Mouse (Mus musculus) kidney, adult 2 months (tissue): ENCODE data around the gene Tmem243. TPM values are rescaled to one million over a fixed set of nuclear protein-coding genes. Genes with fewer than 3 reads are reported as not detected.

Source experiments
- DNase-seq: peaks from one replicate; pipeline ENCODE4 v3.0.0; 2021
- H3K27ac ChIP-seq: fragments of 200-500 bp; 2 replicates; pipeline ENCODE4 v1.5.1; 2012; ENCODE audit warnings: low read depth, low read length, control low read depth, inconsistent platforms; ENCODE audit not compliant: insufficient read depth
- H3K27me3 ChIP-seq: fragments of 200-500 bp; replicated peaks from 2 replicates; pipeline ENCODE4 v1.6.1; 2012; ENCODE audit warnings: mild to moderate bottlenecking, moderate library complexity, low read length, inconsistent platforms; ENCODE audit not compliant: control insufficient read depth, insufficient read depth
- H3K36me3 ChIP-seq: fragments of 200-500 bp; 2 replicates; pipeline ENCODE4 v1.6.1; 2012; ENCODE audit warnings: mild to moderate bottlenecking, moderate library complexity, low read length, inconsistent platforms; ENCODE audit not compliant: control insufficient read depth, insufficient read depth
- H3K4me1 ChIP-seq: fragments of 200-500 bp; 2 replicates; pipeline ENCODE4 v1.6.1; 2011; ENCODE audit warnings: low read length; ENCODE audit not compliant: control insufficient read depth, insufficient read depth
- H3K4me3 ChIP-seq: fragments of 200-500 bp; 2 replicates; pipeline ENCODE4 v1.5.1; 2011; ENCODE audit warnings: mild to moderate bottlenecking, low read depth, low read length, control low read depth; ENCODE audit not compliant: insufficient read depth
- CTCF ChIP-seq: fragments of 200-500 bp; conservative IDR thresholded peaks from 2 replicates; pipeline ENCODE4 v1.5.1; 2011; ENCODE audit warnings: low read depth, mild to moderate bottlenecking, control low read depth, low read length, moderate library complexity, mixed read lengths; ENCODE audit not compliant: insufficient read depth, insufficient read length
- POLR2A ChIP-seq: fragments of 200-500 bp; IDR thresholded peaks from one replicate; pipeline ENCODE4 v1.6.1; 2011; ENCODE audit warnings: low read depth, low read length, control low read depth
- WGBS: fragments of 180-500 bp; shearing (Covaris S2); methylation state at CpG from one replicate; pipeline ENCODE4 v1.1.7; 2018; 5-methylcytosine and 5-hydroxymethylcytosine counted together
- polyA plus RNA-seq: library from polyadenylated mRNA; depleted of rRNA; stranded (reverse); fragments of >200 nt; gene quantifications from 2 replicates; pipeline ENCODE4 v1.2.3, GENCODE M21; 2012

Tmem243 gene
- polyA plus RNA-seq, 1 experiment, result 49.5 TPM

- Histone ChIP-seq H3K4me1 (no peaks in the 10 kb centered on the region), H3K36me3 (no peaks in the 10 kb centered on the region), H3K4me3 (no peak overlapping the region), H3K27me3 (no peaks in the 10 kb centered on the region), H3K27ac (no peak overlapping the region)
- WGBS, result 30% methylated on average over 1 of the region's 1 CpGs
- DNase-seq, result no peak
- TF ChIP-seq CTCF (no peak), POLR2A (no peak)
Measured at GRCm38 (mm10) chr5:9092716-9093115, 7.8 kb upstream of the Tmem243 start.

- H3K4me3 ChIP-seq, result no peak overlapping the region
- H3K27me3 ChIP-seq, result no peaks in the 10 kb centered on the region
- TF ChIP-seq CTCF (no peak), POLR2A (no peak)
- no peak for DNase-seq
- no peak overlapping the region for H3K27ac ChIP-seq
- H3K36me3 ChIP-seq, result no peaks in the 10 kb centered on the region
- no peaks in the 10 kb centered on the region for H3K4me1 ChIP-seq
- WGBS, result 71% methylated on average over 4 of the region's 4 CpGs
Measured at GRCm38 (mm10) chr5:9093490-9093889, 7.0 kb upstream of the Tmem243 start.

GRCm38 (mm10) chr5:9100849-9101801 lies 657 bp downstream of the Tmem243 start:
- H3K4me1 ChIP-seq, result peaks cover 6% of the 10 kb centered on the region; the same call in 1 of the 2 replicates
- under 1% methylated on average over 83 of the region's 83 CpGs for WGBS
- no peaks in the 10 kb centered on the region for H3K36me3 ChIP-seq
- peak overlapping the region; percentile 67 for H3K27ac ChIP-seq
- H3K4me3 ChIP-seq, result peak overlapping the region; percentile 84
- no peak for TF ChIP-seq CTCF
- TF ChIP-seq POLR2A, result no peak
- no peaks in the 10 kb centered on the region for H3K27me3 ChIP-seq
- DNase-seq, result peak; percentile 64

- no peak for DNase-seq
- 91% methylated on average over 2 of the region's 2 CpGs for WGBS
Measured at GRCm38 (mm10) chr5:9102696-9103095, 2.2 kb downstream of the Tmem243 start.

GRCm38 (mm10) chr5:9103958-9104357 lies 3.5 kb downstream of the Tmem243 start:
- no peak for DNase-seq
- Histone ChIP-seq H3K4me3 (no peak overlapping the region), H3K4me1 (peaks cover 10% of the 10 kb centered on the region), H3K36me3 (no peaks in the 10 kb centered on the region), H3K27ac (no peak overlapping the region), H3K27me3 (no peaks in the 10 kb centered on the region)
- TF ChIP-seq CTCF (no peak), POLR2A (no peak)
- 77% methylated on average over 8 of the region's 8 CpGs for WGBS

More at GRCm38 (mm10) chr5:9102696-9103095, 2.2 kb downstream of the Tmem243 start:
- Histone ChIP-seq H3K4me1 (peaks cover 7% of the 10 kb centered on the region), H3K27ac (no peak overlapping the region), H3K36me3 (no peaks in the 10 kb centered on the region), H3K4me3 (no peak overlapping the region), H3K27me3 (no peaks in the 10 kb centered on the region)
- TF ChIP-seq POLR2A (no peak), CTCF (no peak)

GRCm38 (mm10) chr5:9106806-9107205 lies 6.3 kb downstream of the Tmem243 start:
- no peak overlapping the region for H3K4me3 ChIP-seq
- 59% methylated on average over 6 of the region's 6 CpGs for WGBS
- H3K27ac ChIP-seq, result 0 out of 2 replicates have a peak overlapping the region, but pooled peaks have one; percentile 15
- no peaks in the 10 kb centered on the region for H3K36me3 ChIP-seq
- no peak for TF ChIP-seq POLR2A
- no peak for TF ChIP-seq CTCF
- no peaks in the 10 kb centered on the region for H3K27me3 ChIP-seq
- DNase-seq, result peak; percentile 83
- peaks cover 10% of the 10 kb centered on the region for H3K4me1 ChIP-seq

- no peak for TF ChIP-seq POLR2A
- TF ChIP-seq CTCF, result no peak
- Histone ChIP-seq H3K4me3 (no peak overlapping the region), H3K27me3 (no peaks in the 10 kb centered on the region), H3K4me1 (peaks cover 7% of the 10 kb centered on the region), H3K27ac (0 out of 2 replicates have a peak overlapping the region, but pooled peaks have one; percentile 15), H3K36me3 (no peaks in the 10 kb centered on the region)
- no peak for DNase-seq
- WGBS, result 67% methylated on average over 8 of the region's 8 CpGs
Measured at GRCm38 (mm10) chr5:9107296-9108089, 7.0 kb downstream of the Tmem243 start.
